Mouse (Mus musculus) small intestine, adult 2 months (tissue): Measurements from ENCODE around the gene Med13l.

Source experiments
- CTCF ChIP-seq: fragments of 200-500 bp; IDR thresholded peaks from 2 replicates; pipeline ENCODE4 v1.5.1; 2012; ENCODE audit warnings: low read depth, mild to moderate bottlenecking, control low read depth, inconsistent platforms, low read length, moderate library complexity, mixed read lengths; ENCODE audit not compliant: insufficient replicate concordance, insufficient read length; ENCODE audit errors: extremely low read depth
- POLR2A ChIP-seq: fragments of 200-500 bp; IDR thresholded peaks from 2 replicates; pipeline ENCODE4 v1.6.1; 2012; ENCODE audit warnings: low read depth, mild to moderate bottlenecking, control low read depth, inconsistent platforms, low read length, moderate library complexity

DNA sequence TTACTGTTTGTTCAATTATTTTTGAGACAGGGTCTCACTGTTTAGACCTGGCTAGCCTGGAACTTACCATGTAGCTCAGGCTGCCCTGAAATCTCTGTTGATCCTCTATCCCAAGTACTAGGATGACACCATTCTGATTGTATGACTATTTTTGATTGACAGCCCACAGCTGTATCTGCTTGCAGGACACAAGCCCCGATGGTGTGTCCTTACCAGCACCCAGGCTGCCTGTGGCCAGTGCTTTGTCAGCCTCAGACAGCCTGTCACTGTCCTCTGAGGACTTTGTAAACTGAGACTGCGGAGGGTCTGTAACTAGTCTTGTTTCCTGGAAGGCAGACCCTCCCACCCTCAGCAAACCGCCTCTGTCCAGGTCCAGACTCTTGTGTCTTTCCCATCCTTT is 221.7 kb downstream of the Med13l start:
- TF ChIP-seq CTCF = no peak
- no peak for TF ChIP-seq POLR2A
